Mouse (Mus musculus) heart, adult 2 months (tissue): ENCODE measurements at regions not wholly inside any gene's neighbourhood (a gene's known extent, or its start where the extent isn't known, plus 50 kb on each side); places are given as distances from the start of the nearest gene placed in this dataset.

Experiments
- DNase-seq, 2 experiments: peaks; one replicate each; pipeline ENCODE4 v3.0.0; 2021
- H3K27ac ChIP-seq: fragments of 200-600 bp; 2 replicates; pipeline ENCODE4 v1.8.1; 2022
- H3K27me3 ChIP-seq: fragments of 200-500 bp; 2 replicates; pipeline ENCODE4 v1.6.1; 2012; ENCODE audit warnings: mild to moderate bottlenecking, low read length, inconsistent platforms, mixed read lengths; ENCODE audit not compliant: control insufficient read depth, insufficient read depth
- H3K36me3 ChIP-seq: fragments of 200-500 bp; 2 replicates; pipeline ENCODE4 v1.6.1; 2012; ENCODE audit warnings: low read length, inconsistent platforms; ENCODE audit not compliant: control insufficient read depth, insufficient read depth
- H3K4me1 ChIP-seq: fragments of 200-500 bp; 2 replicates; pipeline ENCODE4 v1.6.1; 2011; ENCODE audit warnings: low read length; ENCODE audit not compliant: control insufficient read depth, insufficient read depth
- H3K4me3 ChIP-seq: fragments of 200-600 bp; 2 replicates; pipeline ENCODE4 v1.8.1; 2022
- H3K79me2 ChIP-seq: fragments of 200-500 bp; replicated peaks from 2 replicates; pipeline ENCODE4 v1.6.1; 2012; ENCODE audit warnings: mild to moderate bottlenecking, inconsistent platforms, low read length, moderate library complexity, mixed read lengths; ENCODE audit not compliant: control insufficient read depth, insufficient read depth
- H3K9ac ChIP-seq: fragments of 200-500 bp; 2 replicates; pipeline ENCODE4 v1.6.1; 2012; ENCODE audit warnings: low read depth, mild to moderate bottlenecking, control low read depth, inconsistent platforms, low read length, mixed read lengths
- CTCF ChIP-seq: fragments of 200-600 bp; IDR thresholded peaks from 2 replicates; pipeline ENCODE4 v1.8.1; 2022; ENCODE audit warnings: antibody characterized with exemption, mild to moderate bottlenecking, moderate library complexity
- EP300 ChIP-seq: fragments of 200-500 bp; IDR thresholded peaks from 2 replicates; pipeline ENCODE4 v1.6.1; 2011; ENCODE audit warnings: low read depth, low read length, control low read depth; ENCODE audit not compliant: insufficient read depth
- POLR2A ChIP-seq: fragments of 200-500 bp; IDR thresholded peaks from 2 replicates; pipeline ENCODE4 v1.6.1; 2011; ENCODE audit warnings: mild to moderate bottlenecking, low read depth, low read length, control low read depth; ENCODE audit not compliant: insufficient read depth
- WGBS: fragments of 180-500 bp; shearing (Covaris S2); methylation state at CpG from one replicate; pipeline ENCODE4 v1.1.7; 2018; 5-methylcytosine and 5-hydroxymethylcytosine counted together
- intact Hi-C: fragments of 180-260 bp; cut with DNase I; formaldehyde crosslinking; loops from one replicate; pipeline ENCODE4 v1.15.1; 2025

DNA sequence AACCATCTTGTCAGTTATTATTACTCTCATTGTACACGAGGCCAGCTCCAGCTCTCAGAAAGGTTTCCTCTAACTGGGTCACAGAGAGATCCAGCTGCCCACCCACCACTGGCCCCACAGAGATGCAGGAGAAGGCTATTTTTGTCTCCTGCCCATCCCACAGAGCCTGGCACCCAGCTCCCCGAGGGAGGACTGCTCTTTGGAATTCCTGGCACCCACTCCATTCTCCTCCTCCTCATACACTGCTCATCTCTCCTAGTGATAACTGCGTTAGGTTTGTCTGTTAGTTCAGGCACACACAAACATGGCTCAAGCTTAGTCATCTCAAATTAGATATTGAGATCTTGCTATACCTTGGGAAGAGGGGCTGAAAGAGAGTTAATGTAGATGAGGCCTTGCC lies 228.9 kb downstream of the Kcna4 start:
- no peak for TF ChIP-seq CTCF
- TF ChIP-seq EP300: no peak
- TF ChIP-seq POLR2A: no peak
- Histone ChIP-seq H3K9ac (no peak overlapping the region), H3K79me2 (no peaks in the 10 kb centered on the region), H3K27me3 (no peaks in the 10 kb centered on the region), H3K36me3 (no peaks in the 10 kb centered on the region), H3K4me1 (no peaks in the 10 kb centered on the region; the same call in 1 of the 2 replicates), H3K27ac (no peak overlapping the region), H3K4me3 (no peak overlapping the region)
- 35% methylated on average over 3 of the region's 3 CpGs for WGBS
- DNase-seq: peak in 1 of 2 experiments; percentile 17
- intact Hi-C loops: no loop called here

DNA sequence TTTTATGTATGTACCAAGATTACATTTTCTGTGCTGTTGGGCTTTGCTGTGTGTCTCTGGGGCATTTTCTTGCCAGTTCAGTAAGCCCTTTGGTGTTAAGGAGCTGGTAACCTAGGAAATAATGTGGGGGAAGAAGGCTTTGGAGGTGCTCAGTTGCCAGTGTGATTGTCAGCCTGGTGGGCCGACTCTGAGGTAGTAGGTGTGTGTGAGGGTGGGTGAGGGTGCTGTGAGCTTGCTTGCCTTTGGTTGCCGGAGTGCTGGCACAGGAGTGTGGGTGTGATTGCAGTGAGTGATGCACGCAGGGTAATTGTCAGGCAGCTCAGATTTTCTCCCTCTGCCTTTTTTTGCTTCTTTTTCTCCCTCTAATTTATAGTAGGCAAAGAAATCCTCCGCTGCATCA lies 229.3 kb downstream of the Kcna4 start:
- Histone ChIP-seq H3K9ac (no peak overlapping the region), H3K4me3 (no peak overlapping the region), H3K4me1 (no peaks in the 10 kb centered on the region; the same call in 1 of the 2 replicates), H3K79me2 (no peaks in the 10 kb centered on the region), H3K36me3 (no peaks in the 10 kb centered on the region), H3K27me3 (no peaks in the 10 kb centered on the region), H3K27ac (no peak overlapping the region)
- TF ChIP-seq EP300 (no peak), CTCF (no peak), POLR2A (no peak)
- WGBS: 48% methylated on average over 4 of the region's 4 CpGs
- DNase-seq: no peak
- intact Hi-C loops: no loop called here

DNA sequence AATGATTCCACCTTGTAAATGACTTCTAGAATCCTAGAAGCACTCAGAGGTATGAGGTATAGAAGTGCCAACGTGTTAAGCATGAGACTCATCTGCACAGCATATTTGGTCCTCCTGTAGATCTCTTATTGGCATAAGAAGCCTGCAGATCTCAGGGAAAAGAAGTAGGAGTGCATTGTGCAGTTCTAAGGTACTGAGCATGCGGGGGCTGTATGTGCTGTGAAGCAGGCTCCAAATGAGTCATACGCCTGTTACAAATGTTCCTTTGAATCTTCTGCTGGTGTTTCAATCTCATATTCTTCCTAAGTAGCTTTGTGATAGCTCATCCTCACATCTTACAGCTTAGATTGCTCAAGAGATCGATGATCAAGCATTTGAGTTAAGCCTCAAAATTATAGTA lies 252.7 kb downstream of the Kcna4 start:
- Histone ChIP-seq H3K27ac (no peak overlapping the region), H3K4me3 (no peak overlapping the region), H3K79me2 (no peaks in the 10 kb centered on the region), H3K36me3 (no peaks in the 10 kb centered on the region), H3K27me3 (no peaks in the 10 kb centered on the region), H3K9ac (no peak overlapping the region), H3K4me1 (no peaks in the 10 kb centered on the region; the same call in 1 of the 2 replicates)
- TF ChIP-seq EP300 (no peak), POLR2A (no peak), CTCF (no peak)
- no peak for DNase-seq
- intact Hi-C loops: no loop called here
- 75% methylated on average over 4 of the region's 4 CpGs for WGBS

DNA sequence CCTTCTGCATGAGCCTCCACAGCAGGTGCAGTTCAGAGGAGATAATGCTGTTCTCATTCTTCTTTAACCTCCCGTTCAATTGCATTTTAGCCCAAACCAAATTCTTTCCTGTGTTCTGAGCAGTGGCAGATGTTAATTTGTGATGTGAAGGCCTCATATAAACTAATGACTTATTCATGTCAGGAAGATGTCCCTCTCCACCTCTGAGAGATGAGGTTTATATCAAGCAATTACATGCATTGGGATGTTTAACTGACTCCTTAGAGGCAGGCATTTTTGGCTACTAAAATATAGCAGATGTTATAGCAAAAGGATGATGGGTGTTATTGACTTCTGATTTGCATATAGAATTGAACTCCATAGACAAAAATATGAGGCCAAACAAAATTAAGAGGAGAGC lies 262.1 kb downstream of the Kcna4 start:
- Histone ChIP-seq H3K4me1 (no peaks in the 10 kb centered on the region), H3K9ac (no peak overlapping the region), H3K27me3 (no peaks in the 10 kb centered on the region), H3K4me3 (no peak overlapping the region), H3K36me3 (no peaks in the 10 kb centered on the region), H3K79me2 (no peaks in the 10 kb centered on the region), H3K27ac (no peak overlapping the region)
- TF ChIP-seq EP300: no peak
- no peak for TF ChIP-seq CTCF
- no peak for TF ChIP-seq POLR2A
- 72% methylated on average over 1 of the region's 1 CpGs for WGBS
- no peak for DNase-seq
- intact Hi-C loops: no loop called here

DNA sequence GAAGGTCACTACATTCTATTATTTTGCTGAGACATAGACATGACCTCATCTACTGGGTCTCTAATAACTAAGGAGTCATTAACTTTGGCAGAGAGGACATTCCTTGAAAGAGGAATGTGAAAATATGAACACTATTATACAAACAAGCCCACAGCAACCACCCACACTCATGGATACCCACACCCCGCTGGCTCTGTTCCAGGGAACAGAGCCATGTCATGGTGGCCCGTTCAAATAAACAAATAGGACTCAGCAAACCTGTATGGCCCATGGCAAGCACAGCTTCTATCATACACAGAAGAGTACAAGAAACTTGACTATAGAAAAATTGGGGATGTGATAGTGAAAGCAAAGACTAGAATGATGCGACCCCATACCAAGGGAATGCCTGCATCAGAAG lies 265.8 kb downstream of the Kcna4 start:
- no peaks in the 10 kb centered on the region for H3K4me1 ChIP-seq
- no peaks in the 10 kb centered on the region for H3K79me2 ChIP-seq
- H3K9ac ChIP-seq: no peak overlapping the region
- DNase-seq: no peak
- WGBS: 70% methylated on average over 3 of the region's 3 CpGs
- H3K4me3 ChIP-seq: no peak overlapping the region
- no peak overlapping the region for H3K27ac ChIP-seq
- intact Hi-C loops: no loop called here
- no peaks in the 10 kb centered on the region for H3K27me3 ChIP-seq
- no peak for TF ChIP-seq CTCF
- TF ChIP-seq POLR2A: no peak
- no peak for TF ChIP-seq EP300
- no peaks in the 10 kb centered on the region for H3K36me3 ChIP-seq

DNA sequence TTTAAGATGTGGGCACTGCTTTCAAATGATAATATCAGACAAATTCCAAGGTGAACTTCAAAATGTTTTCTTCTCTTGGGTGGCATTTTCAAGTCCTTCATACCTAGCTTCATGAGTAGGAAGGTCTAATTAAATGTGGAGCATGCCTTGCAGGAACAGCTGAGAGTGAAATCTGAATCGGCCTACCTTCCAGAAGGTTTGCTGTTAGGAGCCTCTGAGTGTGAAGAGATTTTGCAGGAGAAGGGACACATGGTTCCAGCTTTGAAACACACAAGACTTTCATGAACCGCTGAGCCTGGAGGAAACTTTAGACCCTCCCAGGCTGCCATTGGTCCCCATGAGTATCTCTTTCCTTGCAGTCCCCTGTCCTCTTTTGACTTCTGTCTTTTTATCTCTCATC lies 279.2 kb downstream of the Kcna4 start:
- H3K9ac ChIP-seq: no peak overlapping the region
- no peak for DNase-seq
- 69% methylated on average over 2 of the region's 2 CpGs for WGBS
- H3K4me1 ChIP-seq: no peaks in the 10 kb centered on the region
- H3K27ac ChIP-seq: no peak overlapping the region
- no peak overlapping the region for H3K4me3 ChIP-seq
- H3K36me3 ChIP-seq: no peaks in the 10 kb centered on the region
- H3K79me2 ChIP-seq: no peaks in the 10 kb centered on the region
- no peaks in the 10 kb centered on the region for H3K27me3 ChIP-seq
- intact Hi-C loops: no loop called here
- TF ChIP-seq EP300 (no peak), POLR2A (no peak), CTCF (no peak)
